Mouse (Mus musculus): ENCODE data around the gene Camk1g. TPM values are rescaled to one million over a fixed set of nuclear protein-coding genes. Genes with fewer than 3 reads are reported as not detected.
A peak's percentile ranks its signal among the peaks of the same experiment; 100 is the strongest.

The Camk1g gene
- polyA plus RNA-seq, 1 experiment from 2014 or later, result 7.2 TPM

DNA sequence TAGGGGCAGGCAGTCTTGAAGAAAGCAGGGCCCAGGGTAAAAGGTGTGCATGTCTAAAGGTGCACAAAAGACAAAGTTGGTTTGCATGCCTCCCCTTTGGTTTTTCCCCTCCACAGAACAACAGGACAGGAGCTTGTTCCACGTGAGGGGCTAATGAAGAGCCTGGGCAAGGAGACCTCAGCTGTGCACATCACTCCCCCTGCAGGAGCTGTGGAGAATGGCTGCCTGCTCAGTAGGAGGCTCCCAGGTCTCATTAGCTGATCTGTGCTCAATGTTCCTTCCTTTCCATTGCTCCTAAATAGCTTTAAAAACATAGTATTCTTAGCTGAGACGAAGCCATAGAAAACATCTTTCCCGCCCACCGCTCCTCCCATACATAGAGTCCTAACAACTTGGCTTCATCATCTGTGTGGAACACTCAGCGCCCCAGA is 6.3 kb downstream of the Camk1g start:
- WGBS (ENCODE audit: insufficient replicate concordance), result 53% methylated on average over 5 of the region's 5 CpGs
- H3K27me3 ChIP-seq (ENCODE audit: control insufficient read depth, insufficient read depth, low read length), result no peaks in the 10 kb centered on the region
- no peak overlapping the region for H3K4me3 ChIP-seq (ENCODE audit: low read depth, low read length)
- no peak overlapping the region for H3K27ac ChIP-seq (ENCODE audit: low read depth, low read length)
- no peaks in the 10 kb centered on the region for H3K9me3 ChIP-seq (replicated peaks; ENCODE audit: control insufficient read depth, low read length)
- H3K4me2 ChIP-seq, result no peak overlapping the region
- no peak for ATAC-seq (replicated peaks; ENCODE audit: insufficient number of reproducible peaks, low FRiP score, low TSS enrichment)
- H3K4me1 ChIP-seq (ENCODE audit: control insufficient read depth, insufficient read depth, low read length), result peaks cover 16% of the 10 kb centered on the region
- H3K36me3 ChIP-seq (ENCODE audit: control insufficient read depth, insufficient read depth, low read length), result no peaks in the 10 kb centered on the region
- H3K9ac ChIP-seq (ENCODE audit: low read depth, low read length), result no peak overlapping the region

DNA sequence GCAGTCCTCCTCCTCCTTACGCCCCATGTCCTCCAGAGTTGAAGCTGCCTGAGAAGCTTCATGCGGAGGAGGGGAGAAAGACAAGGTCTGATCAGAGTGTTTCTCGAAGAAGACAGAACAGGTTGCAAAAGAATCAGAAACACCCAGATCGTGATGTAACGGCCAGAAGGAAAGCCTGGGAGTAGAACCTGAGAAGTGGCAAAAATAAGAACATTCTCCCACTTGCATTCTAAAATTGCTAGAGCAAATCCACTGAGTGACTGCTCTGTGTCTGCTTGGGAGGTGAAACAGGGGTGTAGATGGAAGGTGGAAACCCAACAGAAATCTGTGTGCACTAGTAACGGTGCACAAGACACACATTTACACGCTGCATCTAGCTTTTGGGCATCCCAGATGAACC is 8.0 kb downstream of the Camk1g start:
- no peak for ATAC-seq (replicated peaks; ENCODE audit: insufficient number of reproducible peaks, low FRiP score, low TSS enrichment)
- Histone ChIP-seq H3K4me1 (ENCODE audit: control insufficient read depth, insufficient read depth, low read length) (peaks cover 6% of the 10 kb centered on the region; the same call in 1 of the 2 replicates), H3K36me3 (ENCODE audit: control insufficient read depth, insufficient read depth, low read length) (no peaks in the 10 kb centered on the region), H3K4me2 (no peak overlapping the region), H3K4me3 (ENCODE audit: low read depth, low read length) (no peak overlapping the region), H3K27ac (ENCODE audit: low read depth, low read length) (no peak overlapping the region), H3K9ac (ENCODE audit: low read depth, low read length) (no peak overlapping the region), H3K27me3 (ENCODE audit: control insufficient read depth, insufficient read depth, low read length) (no peaks in the 10 kb centered on the region), H3K9me3 (replicated peaks; ENCODE audit: control insufficient read depth, low read length) (no peaks in the 10 kb centered on the region)
- WGBS (ENCODE audit: insufficient replicate concordance), result 80% methylated on average over 7 of the region's 7 CpGs

DNA sequence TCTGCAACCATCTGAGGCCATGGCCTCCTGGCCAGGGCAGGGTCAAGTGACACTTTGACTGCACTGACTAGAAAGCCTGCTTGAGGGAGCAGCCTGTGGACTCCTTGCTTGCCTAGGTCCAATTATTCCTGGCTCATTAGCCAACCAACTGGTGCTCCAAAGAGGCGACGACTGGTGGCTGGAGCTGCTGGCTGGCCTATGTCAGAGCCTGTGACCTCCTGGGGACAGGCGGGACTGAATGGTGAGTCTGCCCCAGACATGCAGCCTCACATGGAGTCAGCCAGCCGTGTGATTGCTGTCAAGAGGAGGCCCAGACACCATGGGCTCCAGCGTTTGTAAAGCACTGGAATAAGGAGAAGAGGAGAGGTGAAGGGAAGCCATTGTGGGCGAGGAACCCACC is 8.9 kb downstream of the Camk1g start:
- H3K4me1 ChIP-seq (ENCODE audit: control insufficient read depth, insufficient read depth, low read length), result peaks cover 6% of the 10 kb centered on the region; the same call in 1 of the 2 replicates
- no peak overlapping the region for H3K9ac ChIP-seq (ENCODE audit: low read depth, low read length)
- H3K27me3 ChIP-seq (ENCODE audit: control insufficient read depth, insufficient read depth, low read length), result no peaks in the 10 kb centered on the region
- no peak overlapping the region for H3K4me3 ChIP-seq (ENCODE audit: low read depth, low read length)
- no peak overlapping the region for H3K27ac ChIP-seq (ENCODE audit: low read depth, low read length)
- 50% methylated on average over 6 of the region's 6 CpGs for WGBS (ENCODE audit: insufficient replicate concordance)
- ATAC-seq (replicated peaks; ENCODE audit: insufficient number of reproducible peaks, low FRiP score, low TSS enrichment), result no peak
- H3K36me3 ChIP-seq (ENCODE audit: control insufficient read depth, insufficient read depth, low read length), result no peaks in the 10 kb centered on the region
- no peaks in the 10 kb centered on the region for H3K9me3 ChIP-seq (replicated peaks; ENCODE audit: control insufficient read depth, low read length)
- no peak overlapping the region for H3K4me2 ChIP-seq

DNA sequence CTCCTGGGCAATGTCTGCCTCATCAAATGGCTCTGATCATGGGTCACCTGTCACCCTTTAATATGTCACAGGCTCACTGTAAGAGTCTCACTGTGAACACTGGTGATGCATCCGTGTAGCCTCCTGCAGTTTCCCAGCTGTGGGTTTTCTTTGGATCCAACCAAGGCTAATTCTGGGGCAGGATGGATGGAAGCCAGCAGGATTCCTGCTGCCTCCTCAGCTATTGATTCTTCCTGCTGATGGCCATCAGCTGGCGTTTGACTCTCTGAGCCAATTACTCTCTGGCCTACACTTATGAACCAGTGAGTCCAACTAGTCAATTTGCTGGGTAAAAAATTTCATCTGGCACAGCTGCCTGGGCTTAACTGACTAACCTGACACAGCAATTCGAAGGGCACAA is 10.9 kb downstream of the Camk1g start:
- H3K36me3 ChIP-seq (ENCODE audit: control insufficient read depth, insufficient read depth, low read length), result no peaks in the 10 kb centered on the region
- no peak overlapping the region for H3K4me2 ChIP-seq
- H3K9me3 ChIP-seq (replicated peaks; ENCODE audit: control insufficient read depth, low read length), result no peaks in the 10 kb centered on the region
- H3K27ac ChIP-seq (ENCODE audit: low read depth, low read length), result no peak overlapping the region
- H3K4me3 ChIP-seq (ENCODE audit: low read depth, low read length), result no peak overlapping the region
- ATAC-seq (replicated peaks; ENCODE audit: insufficient number of reproducible peaks, low FRiP score, low TSS enrichment), result no peak
- WGBS (ENCODE audit: insufficient replicate concordance), result 77% methylated on average over 3 of the region's 3 CpGs
- H3K9ac ChIP-seq (ENCODE audit: low read depth, low read length), result no peak overlapping the region
- peaks cover 6% of the 10 kb centered on the region; the same call in 1 of the 2 replicates for H3K4me1 ChIP-seq (ENCODE audit: control insufficient read depth, insufficient read depth, low read length)
- H3K27me3 ChIP-seq (ENCODE audit: control insufficient read depth, insufficient read depth, low read length), result no peaks in the 10 kb centered on the region

DNA sequence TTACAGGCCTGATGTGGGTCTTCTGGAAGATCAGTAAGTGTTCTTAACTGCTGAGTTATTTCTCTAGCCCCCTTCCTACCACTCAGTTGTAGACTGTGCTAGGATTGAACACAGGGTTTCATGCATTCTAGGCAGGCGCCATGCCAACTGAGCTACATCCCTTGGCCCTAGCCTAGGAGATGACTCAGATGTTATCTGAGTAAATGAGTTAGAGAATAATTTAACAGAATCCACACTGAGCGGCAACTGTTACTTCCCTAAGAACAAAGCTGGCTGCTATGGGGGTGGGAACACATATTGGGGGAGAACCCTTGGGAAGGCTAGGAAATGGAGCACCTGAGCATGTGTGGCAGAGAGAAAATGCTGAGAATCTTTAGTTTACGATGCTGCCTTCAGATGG is 18.5 kb downstream of the Camk1g start:
- no peak overlapping the region for H3K27ac ChIP-seq (ENCODE audit: low read depth, low read length)
- no peak overlapping the region for H3K4me3 ChIP-seq (ENCODE audit: low read depth, low read length)
- ATAC-seq (replicated peaks; ENCODE audit: insufficient number of reproducible peaks, low FRiP score, low TSS enrichment), result no peak
- no peaks in the 10 kb centered on the region for H3K9me3 ChIP-seq (replicated peaks; ENCODE audit: control insufficient read depth, low read length)
- H3K4me1 ChIP-seq (ENCODE audit: control insufficient read depth, insufficient read depth, low read length), result no peaks in the 10 kb centered on the region
- no peak overlapping the region for H3K4me2 ChIP-seq
- no peak overlapping the region for H3K9ac ChIP-seq (ENCODE audit: low read depth, low read length)
- peaks cover 2% of the 10 kb centered on the region; the same call in 1 of the 2 replicates for H3K36me3 ChIP-seq (ENCODE audit: control insufficient read depth, insufficient read depth, low read length)
- no peaks in the 10 kb centered on the region for H3K27me3 ChIP-seq (ENCODE audit: control insufficient read depth, insufficient read depth, low read length)
- WGBS (ENCODE audit: insufficient replicate concordance), result 76% methylated on average over 3 of the region's 3 CpGs

DNA sequence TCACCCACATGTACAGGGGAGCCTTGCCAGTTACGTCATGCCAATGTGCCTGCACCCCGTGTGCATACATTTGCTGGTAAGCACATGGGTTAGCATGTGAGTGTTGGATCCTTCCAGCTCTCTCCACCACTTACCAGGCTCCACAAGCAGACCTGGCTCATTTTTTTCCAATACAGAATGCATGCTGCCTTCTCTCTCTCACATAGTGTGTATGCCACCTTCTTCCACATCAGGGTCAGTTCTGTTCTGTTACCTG is 19.6 kb downstream of the Camk1g start:
- Histone ChIP-seq H3K9ac (ENCODE audit: low read depth, low read length) (no peak overlapping the region), H3K27ac (ENCODE audit: low read depth, low read length) (no peak overlapping the region), H3K4me3 (ENCODE audit: low read depth, low read length) (no peak overlapping the region), H3K4me2 (no peak overlapping the region), H3K36me3 (ENCODE audit: control insufficient read depth, insufficient read depth, low read length) (peaks cover 2% of the 10 kb centered on the region; the same call in 1 of the 2 replicates), H3K27me3 (ENCODE audit: control insufficient read depth, insufficient read depth, low read length) (no peaks in the 10 kb centered on the region), H3K9me3 (replicated peaks; ENCODE audit: control insufficient read depth, low read length) (no peaks in the 10 kb centered on the region), H3K4me1 (ENCODE audit: control insufficient read depth, insufficient read depth, low read length) (no peaks in the 10 kb centered on the region)
- 90% methylated on average over 2 of the region's 2 CpGs for WGBS (ENCODE audit: insufficient replicate concordance)
- ATAC-seq (replicated peaks; ENCODE audit: insufficient number of reproducible peaks, low FRiP score, low TSS enrichment), result no peak

DNA sequence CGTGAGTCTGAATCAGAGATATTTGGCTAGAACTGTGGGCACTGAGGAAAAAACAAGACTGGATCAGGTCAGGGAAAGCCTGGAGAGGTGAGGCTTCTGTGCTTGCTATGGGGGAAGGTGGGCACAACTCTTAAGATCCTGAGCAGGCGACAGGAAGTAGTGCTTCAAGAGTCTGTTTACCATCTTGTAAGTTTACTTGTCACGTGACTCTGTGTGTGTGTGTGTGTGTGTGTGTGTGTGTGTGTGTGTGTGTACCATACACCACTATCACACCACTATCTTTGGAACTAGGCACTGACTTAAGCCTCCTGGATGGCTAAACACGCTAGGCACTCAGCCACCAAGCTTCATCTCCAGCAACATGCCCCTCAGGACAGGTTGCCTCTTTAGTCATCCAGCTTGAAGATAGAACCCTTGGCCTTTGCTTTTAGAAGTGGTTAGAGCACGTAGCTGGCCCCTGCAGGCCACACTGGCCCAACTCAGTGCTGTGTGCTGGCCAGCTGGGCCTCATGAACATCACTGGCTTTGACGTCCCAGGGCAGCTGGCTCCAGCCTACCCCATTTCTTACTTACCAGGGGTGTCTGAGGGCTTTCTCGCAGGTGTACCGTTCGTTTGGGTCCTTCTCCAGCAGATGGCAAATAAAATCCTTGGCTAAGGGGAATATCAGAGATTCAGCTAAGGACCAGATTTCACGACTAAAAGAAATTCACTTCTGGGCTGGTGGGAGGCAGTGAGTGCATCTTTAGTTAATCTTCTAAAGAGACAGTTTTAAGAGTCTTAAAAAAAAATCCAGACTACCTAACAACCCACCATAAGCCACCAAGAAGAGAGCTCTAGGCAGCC is 20.2 kb downstream of the Camk1g start:
- H3K27me3 ChIP-seq (ENCODE audit: control insufficient read depth, insufficient read depth, low read length), result no peaks in the 10 kb centered on the region
- no peak overlapping the region for H3K27ac ChIP-seq (ENCODE audit: low read depth, low read length)
- no peak overlapping the region for H3K4me3 ChIP-seq (ENCODE audit: low read depth, low read length)
- WGBS (ENCODE audit: insufficient replicate concordance), result 70% methylated on average over 10 of the region's 10 CpGs
- ATAC-seq (replicated peaks; ENCODE audit: insufficient number of reproducible peaks, low FRiP score, low TSS enrichment), result no peak
- peaks cover 2% of the 10 kb centered on the region; the same call in 1 of the 2 replicates for H3K36me3 ChIP-seq (ENCODE audit: control insufficient read depth, insufficient read depth, low read length)
- no peak overlapping the region for H3K4me2 ChIP-seq
- no peak overlapping the region for H3K9ac ChIP-seq (ENCODE audit: low read depth, low read length)
- no peaks in the 10 kb centered on the region for H3K4me1 ChIP-seq (ENCODE audit: control insufficient read depth, insufficient read depth, low read length)
- no peaks in the 10 kb centered on the region for H3K9me3 ChIP-seq (replicated peaks; ENCODE audit: control insufficient read depth, low read length)

DNA sequence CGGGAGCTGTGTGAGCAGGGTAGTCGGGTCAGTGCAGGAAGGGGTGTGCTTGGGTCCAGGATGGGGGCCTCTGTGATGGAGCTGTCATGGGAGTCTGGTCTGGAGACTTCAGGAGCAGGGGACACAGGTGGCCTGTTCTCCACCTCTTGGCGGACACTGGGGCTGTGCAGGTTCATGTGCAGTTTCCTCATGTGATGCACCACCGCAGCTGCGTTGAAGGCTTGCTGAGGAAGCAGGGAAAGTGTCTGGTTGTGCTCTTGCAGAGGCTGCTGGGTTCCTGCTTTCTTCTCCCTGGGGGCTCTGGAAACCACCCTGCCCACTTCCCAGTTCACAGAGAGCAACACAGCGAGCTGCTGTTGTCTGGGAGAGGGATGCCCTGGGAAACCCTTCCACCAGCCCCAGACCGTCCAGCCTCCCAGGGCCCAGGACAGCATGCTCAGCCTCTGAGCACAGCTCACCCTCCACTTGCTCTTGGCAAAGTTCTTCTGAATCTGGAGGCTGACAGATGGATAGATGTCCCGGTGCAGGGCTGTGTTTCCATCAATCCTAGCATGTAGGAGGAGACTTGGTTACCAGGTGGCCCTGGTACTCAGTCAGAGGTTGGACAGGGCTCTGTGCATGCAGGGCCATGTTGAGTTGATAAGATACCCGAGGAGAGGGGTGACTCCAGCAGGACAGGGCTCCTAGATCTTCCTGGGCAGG is 21.7 kb downstream of the Camk1g start:
- no peak overlapping the region for H3K27ac ChIP-seq (ENCODE audit: low read depth, low read length)
- no peak overlapping the region for H3K4me3 ChIP-seq (ENCODE audit: low read depth, low read length)
- H3K9me3 ChIP-seq (replicated peaks; ENCODE audit: control insufficient read depth, low read length), result no peaks in the 10 kb centered on the region
- H3K4me2 ChIP-seq, result no peak overlapping the region
- 0 out of 2 replicates have a peak, but pooled peaks have one; percentile 32 for ATAC-seq (replicated peaks; ENCODE audit: insufficient number of reproducible peaks, low FRiP score, low TSS enrichment)
- no peak overlapping the region for H3K9ac ChIP-seq (ENCODE audit: low read depth, low read length)
- no peaks in the 10 kb centered on the region for H3K4me1 ChIP-seq (ENCODE audit: control insufficient read depth, insufficient read depth, low read length)
- no peaks in the 10 kb centered on the region for H3K27me3 ChIP-seq (ENCODE audit: control insufficient read depth, insufficient read depth, low read length)
- WGBS (ENCODE audit: insufficient replicate concordance), result 80% methylated on average over 9 of the region's 9 CpGs
- H3K36me3 ChIP-seq (ENCODE audit: control insufficient read depth, insufficient read depth, low read length), result peaks cover 2% of the 10 kb centered on the region; the same call in 1 of the 2 replicates
